ENCODE assay signal across 8 mouse cellular contexts in genomic region chr4:154170506-154171150, GRCm38 (mm10). TPM values are rescaled to one million over a fixed set of nuclear protein-coding genes. Genes with fewer than 3 reads are reported as not detected.
DNase-seq lines count a peak whose midpoint lies in the region; ATAC-seq lines count a peak whose summit lies in the region.

Gene Megf6 (plus strand): TSS chr4:154170730.

- peak within 1 kb of the TSS; percentile 54 for H3K4me3 ChIP-seq in heart, embryonic 11.5 days (ENCODE audit: low read depth, low read length)
- H3K4me3 ChIP-seq in liver, embryonic 11.5 days (ENCODE audit: low read depth, low read length): peak within 1 kb of the TSS; percentile 57
- H3K4me3 ChIP-seq in neural tube, embryonic 11.5 days (ENCODE audit: low read depth, low read length): peak within 1 kb of the TSS; percentile 59

- under 1% methylated on average over 41 of the region's 61 CpGs for whole genome bisulfite sequencing in heart, embryonic 11.5 days (ENCODE audit: insufficient replicate concordance)
- under 1% methylated on average over 59 of the region's 61 CpGs for WGBS in liver, embryonic 11.5 days
- 0% methylated on average over 51 of the region's 61 CpGs for WGBS in neural tube, embryonic 11.5 days

- H3K4me1 ChIP-seq in heart, embryonic 11.5 days (ENCODE audit: control insufficient read depth, insufficient read depth, low read length): peaks cover 21% of the 10 kb centered on the region
- H3K4me1 ChIP-seq in liver, embryonic 11.5 days (replicated peaks; ENCODE audit: control insufficient read depth, insufficient read depth, low read length): 0 out of 2 replicates have a peak, but pooled peaks cover 2% of the 10 kb centered on the region
- peaks cover 24% of the 10 kb centered on the region for H3K4me1 ChIP-seq in neural tube, embryonic 11.5 days (ENCODE audit: control insufficient read depth, insufficient read depth, low read length)

- peak within 1 kb of the TSS; percentile 96 for H3K4me2 ChIP-seq in heart, embryonic 11.5 days
- peak within 1 kb of the TSS; percentile 83 for H3K4me2 ChIP-seq in liver, embryonic 11.5 days
- peak within 1 kb of the TSS; percentile 100 for H3K4me2 ChIP-seq in neural tube, embryonic 11.5 days (ENCODE audit: low read depth)

- DNase-seq in heart, postnatal 25 days (ENCODE audit: low spot score): no peak
- peak; percentile 90 for DNase-seq in embryo, embryonic 11 days
- peak; percentile 53 to 57 for DNase-seq in heart, postnatal 36 days
- DNase-seq in liver, embryonic 11.5 days (ENCODE audit: low spot score): peak; percentile 64
- DNase-seq in neural tube, embryonic 11.5 days (ENCODE audit: low spot score): peak; percentile 88
- no peak for DNase-seq in left cerebral cortex, postnatal 25 days (ENCODE audit: low spot score in 2 of 2)

- no peaks in the 10 kb centered on the region for H3K9me3 ChIP-seq in heart, embryonic 11.5 days (replicated peaks; ENCODE audit: control insufficient read depth, low read length)
- H3K9me3 ChIP-seq in liver, embryonic 11.5 days (ENCODE audit: control insufficient read depth, low read length): no peaks in the 10 kb centered on the region
- no peaks in the 10 kb centered on the region for H3K9me3 ChIP-seq in neural tube, embryonic 11.5 days (ENCODE audit: control insufficient read depth, low read length)

- intact Hi-C loops in heart, postnatal 25 days (cut with DNase I): no loop called here
- intact Hi-C loops in heart, postnatal 36 days (cut with DNase I): no loop called here
- intact Hi-C loops in left cerebral cortex, postnatal 25 days (cut with DNase I): loop anchor here (2.0 kb wide), 1 partner anchor 130 kb away; the partner anchor contains the start of gene Arhgef16

- peak within 1 kb of the TSS; percentile 65 for H3K9ac ChIP-seq in heart, embryonic 11.5 days (ENCODE audit: low read depth, low read length)
- H3K9ac ChIP-seq in liver, embryonic 11.5 days (ENCODE audit: low read depth, low read length): 0 out of 2 replicates have a peak within 1 kb of the TSS, but pooled peaks have one; percentile 7
- peak within 1 kb of the TSS; percentile 64 for H3K9ac ChIP-seq in neural tube, embryonic 11.5 days (ENCODE audit: low read length)

- H3K36me3 ChIP-seq in heart, embryonic 11.5 days (ENCODE audit: control insufficient read depth, insufficient read depth, low read length): no peaks in the 10 kb centered on the region
- no peaks in the 10 kb centered on the region for H3K36me3 ChIP-seq in liver, embryonic 11.5 days (ENCODE audit: control insufficient read depth, insufficient read depth, low read length)
- no peaks in the 10 kb centered on the region for H3K36me3 ChIP-seq in neural tube, embryonic 11.5 days (ENCODE audit: control insufficient read depth, insufficient read depth, low read length)

- H3K27ac ChIP-seq in heart, embryonic 11.5 days (ENCODE audit: low read depth, low read length): no peak within 1 kb of the TSS
- H3K27ac ChIP-seq in liver, embryonic 11.5 days (ENCODE audit: low read depth, low read length): no peak within 1 kb of the TSS
- H3K27ac ChIP-seq in neural tube, embryonic 11.5 days (ENCODE audit: low read depth, low read length): no peak within 1 kb of the TSS

- H3K27me3 ChIP-seq in heart, embryonic 11.5 days (ENCODE audit: control insufficient read depth, insufficient read depth, low read length): peaks cover 65% of the 10 kb centered on the region
- H3K27me3 ChIP-seq in liver, embryonic 11.5 days (replicated peaks; ENCODE audit: control insufficient read depth, insufficient read depth, low read length): peaks cover 58% of the 10 kb centered on the region
- peaks cover 15% of the 10 kb centered on the region for H3K27me3 ChIP-seq in neural tube, embryonic 11.5 days (ENCODE audit: control insufficient read depth, insufficient read depth, low read length)

- peak; percentile 59; the same call in 1 of the 2 replicates for ATAC-seq in heart, embryonic 11.5 days (replicated peaks; ENCODE audit: insufficient number of reproducible peaks, low FRiP score, low TSS enrichment)
- ATAC-seq in liver, embryonic 11.5 days (replicated peaks; ENCODE audit: low FRiP score): peak; percentile 52; the same call in 1 of the 2 replicates
- peak; percentile 76 for ATAC-seq in neural tube, embryonic 11.5 days (ENCODE audit: insufficient read depth, low FRiP score, low TSS enrichment)
- no peak for ATAC-seq in CD4-positive, CD25-positive, alpha-beta regulatory T cell, adult 4 months

RNA-seq across cellular contexts. Expression of gene Megf6, which starts in this region (rescaled TPM):
- polyA plus RNA-seq in heart, embryonic 11.5 days (2014; fragmentation: Nextera tagmentation; extraction: Ambion mirVana): 8.6 and 8.8 TPM in 2 replicates
- total RNA-seq in heart, postnatal 25 days (2021): 1 to 10 TPM; 7.4 to 8.9 TPM
- 1 to 10 TPM; 5.4 to 8.0 TPM for total RNA-seq in heart, postnatal 36 days (2021)
- 5.8 and 5.9 TPM in 2 replicates for polyA plus RNA-seq in liver, embryonic 11.5 days (2014; fragmentation: Nextera tagmentation; extraction: Ambion mirVana)
- 22.1 and 22.7 TPM in 2 replicates for polyA plus RNA-seq in neural tube, embryonic 11.5 days (2014; fragmentation: Nextera tagmentation; extraction: Ambion mirVana)
- total RNA-seq in left cerebral cortex, postnatal 25 days (2021): 1 to 10 TPM; 3.6 to 5.8 TPM
- not detected for polyA plus RNA-seq in CD4-positive, CD25-positive, alpha-beta regulatory T cell, adult 4 months (2017; shearing (Covaris generic))

Comparison
In these comparisons a context has a peak if more than half of its experiments do, and no peak if none do; other contexts are left out.
1. DNase-seq: peak in embryo, embryonic 11 days (single experiment), heart, postnatal 36 days (2 of 2), liver, embryonic 11.5 days (single experiment) and neural tube, embryonic 11.5 days (single experiment); none in heart, postnatal 25 days (single experiment) and left cerebral cortex, postnatal 25 days (0 of 2).
2. H3K9ac ChIP-seq: peak in every context shown above with its lines; median percentile 65 in heart, embryonic 11.5 days; 64 in neural tube, embryonic 11.5 days; 7 in liver, embryonic 11.5 days.
3. Peak in every context shown above with its lines, with median percentiles within 50 percentile points of each other: H3K4me2 ChIP-seq and H3K4me3 ChIP-seq.